Mouse (Mus musculus) gastrocnemius, adult 8-10 months (tissue): ENCODE data around the gene Akap6. TPM values are rescaled to one million over a fixed set of nuclear protein-coding genes. Genes with fewer than 3 reads are reported as not detected.

Source experiments
- DNase-seq, 2 experiments: peaks; one replicate each; pipeline ENCODE4 v3.0.0; 2022; ENCODE audit warnings: low spot score in 2 of 2
- total RNA-seq, 4 experiments: library from RNA; stranded (reverse); gene quantifications; 2 replicates each; pipeline ENCODE4 v1.2.4; 2022

Gene Akap6
- total RNA-seq, 4 experiments from 2014 or later, result 25.4 to 43.1 (median 33.9) TPM

DNA sequence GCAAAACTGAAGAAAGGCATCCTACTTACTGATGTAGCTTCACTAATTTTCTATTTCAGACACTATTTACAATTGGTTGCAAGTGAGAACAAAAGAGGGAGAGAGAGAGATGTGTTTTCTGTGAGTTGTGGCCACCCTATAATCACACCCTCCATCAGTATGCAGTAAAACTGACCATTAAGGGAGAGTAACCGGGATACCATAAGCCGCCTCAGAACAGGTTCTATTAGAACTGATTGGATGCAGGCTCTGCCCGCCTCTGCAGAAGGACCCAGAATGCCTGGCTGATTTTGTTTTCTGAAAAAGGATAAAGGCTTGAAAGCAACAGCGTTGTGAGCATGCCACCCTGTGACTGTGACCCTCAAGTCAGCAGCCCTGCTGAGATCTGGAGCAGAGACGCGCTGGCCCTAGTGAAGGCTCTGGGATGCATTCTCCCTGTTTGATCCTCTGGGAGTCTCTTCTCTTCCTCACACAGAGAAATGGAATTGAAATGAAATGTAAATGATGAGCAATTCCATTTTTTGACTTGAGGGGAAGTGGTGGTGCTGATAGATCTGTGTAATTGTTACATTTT lies 445.0 kb downstream of the Akap6 start:
- no peak for DNase-seq

DNA sequence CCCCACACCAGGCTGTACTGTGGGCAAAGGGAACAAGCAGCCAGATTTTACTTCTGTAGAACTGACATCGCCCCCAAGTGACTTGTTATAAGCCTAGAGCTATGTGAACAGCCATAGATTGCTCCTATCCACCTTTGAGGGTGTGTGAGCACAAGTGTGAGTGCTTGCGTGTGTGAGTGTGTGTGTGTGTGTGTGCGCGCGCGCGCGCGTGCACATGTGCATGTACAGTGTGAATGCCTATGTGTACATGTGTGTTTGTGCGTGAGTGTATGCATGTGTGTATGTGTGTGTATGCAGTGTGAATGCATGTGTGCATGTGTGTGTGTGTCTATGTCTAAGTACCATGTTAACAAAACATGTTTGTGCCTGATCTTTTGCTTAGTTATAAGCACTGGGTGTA lies 445.6 kb downstream of the Akap6 start:
- no peak for DNase-seq

DNA sequence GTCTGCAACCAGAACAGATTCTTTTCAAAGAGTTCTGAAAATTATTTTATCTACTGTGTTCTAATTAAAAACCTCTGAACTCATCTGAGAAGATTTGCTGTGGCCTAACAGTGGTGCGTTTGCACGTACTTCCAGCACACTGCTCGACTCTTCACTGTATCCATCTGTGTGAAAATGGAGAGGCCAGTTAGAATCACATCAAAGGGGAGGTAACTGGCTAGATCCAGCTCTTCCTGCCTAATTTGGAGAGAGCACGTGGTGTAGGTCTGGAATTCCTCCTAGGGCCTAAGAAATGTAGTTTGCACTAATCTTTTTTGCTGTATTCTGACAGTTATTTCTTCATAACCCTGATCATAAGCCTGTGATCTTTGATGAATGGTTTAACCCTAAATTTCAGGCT lies 446.3 kb downstream of the Akap6 start:
- DNase-seq, result no peak

DNA sequence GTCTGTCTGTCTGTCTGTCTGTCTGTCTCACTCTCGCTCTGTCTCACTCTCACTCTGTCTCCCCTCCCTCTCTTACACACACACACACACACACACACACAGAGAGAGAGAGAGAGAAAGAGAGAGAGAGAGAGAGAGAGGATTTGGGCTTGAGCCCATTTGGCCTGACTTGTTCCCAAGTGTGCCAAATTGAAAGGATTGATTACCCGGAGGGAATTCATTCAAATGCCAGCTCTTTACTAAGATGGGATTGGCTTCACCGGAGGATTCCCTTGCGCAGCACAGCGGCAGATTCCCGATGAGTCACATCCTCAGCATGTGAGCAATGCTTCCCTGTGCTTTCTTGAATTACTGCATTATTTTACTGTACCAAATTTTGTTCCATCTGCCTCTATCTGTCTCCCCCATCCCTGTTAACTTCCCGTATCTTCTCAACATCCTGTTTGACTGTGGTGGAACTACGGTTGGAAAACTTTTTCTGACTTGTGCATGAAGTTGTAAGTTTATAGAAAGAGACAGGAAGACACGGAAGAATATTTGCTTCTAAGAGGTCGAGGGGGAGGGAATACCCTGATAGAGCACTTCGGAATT lies 447.4 kb downstream of the Akap6 start:
- no peak for DNase-seq

DNA sequence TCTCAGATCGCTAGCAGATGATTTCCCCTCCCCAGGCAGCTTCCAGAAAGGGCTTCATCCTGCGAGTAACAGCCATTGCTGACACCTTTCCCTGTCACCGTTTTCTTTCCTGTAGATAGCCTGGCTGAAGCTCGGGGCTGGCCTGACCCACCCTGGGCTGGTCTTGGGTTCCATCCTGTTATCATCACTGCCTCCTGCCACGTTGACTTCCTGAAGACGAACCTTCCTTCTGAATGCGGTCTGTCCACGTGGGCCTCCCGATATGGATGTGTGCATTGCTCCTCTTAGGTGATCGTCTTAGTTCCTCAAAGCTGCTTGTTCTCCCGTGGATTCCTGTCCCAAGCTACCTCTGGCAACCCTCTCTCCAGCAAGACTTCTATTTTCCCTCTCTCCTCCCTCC lies 448.5 kb downstream of the Akap6 start:
- DNase-seq, result no peak

DNA sequence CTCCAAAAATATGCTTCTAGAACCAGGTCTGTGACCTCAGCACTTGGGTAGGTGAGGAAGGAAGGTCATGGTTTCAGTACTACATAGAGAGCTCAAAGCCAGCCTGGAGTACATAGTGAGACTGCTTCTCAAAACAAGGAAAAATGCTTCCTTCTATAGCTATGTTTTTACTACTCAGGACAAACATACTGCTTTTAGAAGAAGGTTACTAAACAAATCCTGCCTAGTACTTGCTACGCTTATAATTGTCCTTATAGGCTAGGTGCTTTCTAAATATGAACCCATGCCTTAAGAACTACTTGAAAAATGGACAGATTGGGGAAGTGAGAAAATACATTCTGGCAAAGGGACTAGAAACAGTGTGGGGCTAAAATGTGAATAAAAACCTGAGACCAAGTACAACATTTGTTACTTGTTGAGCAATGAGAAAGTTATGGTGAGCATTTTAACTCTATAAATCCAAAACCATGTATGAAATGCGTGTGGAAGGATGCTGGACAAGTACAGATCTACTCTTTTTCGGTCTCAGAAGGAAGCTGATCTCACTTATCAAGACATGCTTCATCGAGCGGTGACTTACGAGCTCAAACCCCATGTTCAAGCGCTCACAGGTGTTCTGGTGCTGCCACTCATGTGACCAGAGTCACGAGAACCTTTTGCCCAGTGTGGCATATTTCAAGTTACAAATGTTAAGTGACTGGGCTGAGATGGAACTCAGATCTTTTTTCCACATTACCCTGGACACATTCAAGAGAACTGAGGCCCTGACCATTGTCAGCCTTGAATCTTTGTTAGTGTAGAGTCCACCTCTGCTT lies 469.2 kb downstream of the Akap6 start:
- DNase-seq, result no peak

DNA sequence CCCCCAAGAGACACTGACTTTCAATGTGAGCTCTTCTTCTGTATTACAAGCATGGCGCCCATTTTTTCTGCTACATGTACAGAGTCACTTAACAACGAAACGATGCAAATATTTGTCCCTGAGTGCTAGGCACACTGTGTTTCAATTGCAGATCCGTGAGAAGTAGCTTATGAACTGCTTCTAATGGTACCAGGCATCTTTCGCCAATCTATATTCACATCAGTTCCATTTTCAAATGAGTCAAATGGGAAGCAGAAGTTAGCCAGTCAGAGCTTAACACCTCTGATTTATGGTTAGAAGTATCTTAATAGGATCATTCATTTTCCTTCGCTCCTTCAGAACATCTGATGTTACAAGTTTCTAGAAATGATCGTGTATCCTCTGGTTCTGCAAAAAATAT lies 492.3 kb downstream of the Akap6 start:
- DNase-seq, result no peak

DNA sequence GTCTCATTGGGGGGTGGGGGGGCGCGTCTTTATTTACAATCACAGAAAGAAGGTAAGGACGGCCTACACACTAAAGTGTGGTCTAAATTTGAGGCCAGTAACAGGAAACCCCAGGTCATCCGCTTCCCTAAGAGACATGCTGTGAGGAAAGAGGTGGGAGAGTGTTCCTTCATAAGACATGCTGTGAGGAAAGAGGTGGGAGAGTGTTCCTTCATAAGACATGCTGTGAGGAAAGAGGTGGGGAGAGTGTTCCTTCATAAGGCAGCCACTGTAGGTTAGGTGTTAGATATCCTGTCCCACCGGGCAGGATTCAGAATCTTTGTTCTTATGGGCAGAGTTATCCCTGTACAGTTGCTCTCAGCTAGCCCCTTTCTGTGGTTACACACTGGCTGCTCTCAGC lies 494.5 kb downstream of the Akap6 start:
- no peak for DNase-seq

Other genes starting within 250 kb of the Akap6 start
- gene Arhgap5, start 195.4 kb upstream of the Akap6 start, total RNA-seq, result 10 to 100 TPM; 44.0 to 52.5 (median 46.2) TPM